Mouse (Mus musculus) E14TG2a.4 (cell line): ENCODE results near the gene Krt17.

Experiments used
- H3K27me3 ChIP-seq: 2 replicates; pipeline ENCODE4 v1.6.1; 2014; ENCODE audit warnings: low read length, control low read depth; ENCODE audit not compliant: insufficient read depth
- H3K36me3 ChIP-seq: 2 replicates; pipeline ENCODE4 v1.6.1; 2014; ENCODE audit warnings: low read length, control low read depth; ENCODE audit not compliant: insufficient read depth
- H3K4me1 ChIP-seq: replicated peaks from 2 replicates; pipeline ENCODE4 v1.6.1; 2014; ENCODE audit warnings: low read depth, low read length, control low read depth
- H3K4me3 ChIP-seq: replicated peaks from 2 replicates; pipeline ENCODE4 v1.5.1; 2014; ENCODE audit warnings: mild to moderate bottlenecking, low read length
- H3K9me3 ChIP-seq: 2 replicates; pipeline ENCODE4 v1.6.1; 2014; ENCODE audit warnings: low read length, control low read depth
- CTCF ChIP-seq: conservative IDR thresholded peaks from 2 replicates; pipeline ENCODE4 v1.5.1; 2014; ENCODE audit warnings: low read length
- NANOG ChIP-seq: IDR thresholded peaks from 2 replicates; pipeline ENCODE4 v1.6.1; 2014; ENCODE audit warnings: borderline replicate concordance, low read length, mixed read lengths
- POU5F1 ChIP-seq: IDR thresholded peaks from 2 replicates; pipeline ENCODE4 v1.6.1; 2014; ENCODE audit warnings: low read length, borderline replicate concordance

Gene Krt17

DNA sequence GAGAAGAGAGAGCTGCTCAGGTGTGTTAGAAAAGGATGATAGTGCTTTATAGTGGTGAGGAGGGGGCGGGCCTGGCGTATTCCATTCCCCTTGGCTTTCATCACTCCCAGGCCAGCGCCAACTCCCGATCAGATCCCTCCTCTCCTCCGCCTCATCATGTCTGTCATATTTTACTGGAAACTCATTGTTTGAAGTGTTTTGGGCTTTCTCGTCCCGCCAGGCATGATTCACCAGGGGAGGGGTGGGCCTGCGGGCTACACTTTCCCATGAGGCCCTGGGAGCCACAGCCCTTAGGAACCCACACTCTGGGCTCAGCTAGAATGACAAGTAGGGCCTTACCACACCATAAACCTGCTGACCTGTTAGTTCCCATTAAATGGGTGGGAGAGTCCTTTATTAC, 53.3 kb downstream of the Krt17 start, which contains the start of gene Krt14:
Gene Krt14 (minus strand): TSS at position 51 of the 400 bp plus-strand sequence.
- no peaks in the 10 kb centered on the region for H3K36me3 ChIP-seq
- TF ChIP-seq NANOG (no peak), POU5F1 (no peak), CTCF (no peak)
- H3K4me3 ChIP-seq: no peak within 1 kb of the TSS
- H3K27me3 ChIP-seq: peaks cover 32% of the 10 kb centered on the region
- H3K4me1 ChIP-seq: peaks cover 37% of the 10 kb centered on the region
- H3K9me3 ChIP-seq: peaks cover 17% of the 10 kb centered on the region
